Mouse (Mus musculus) liver, embryonic 14.5 days (tissue): ENCODE results near the gene Nkain1.

Experiments used
- CTCF ChIP-seq: IDR thresholded peaks from 2 replicates; pipeline ENCODE4 v1.5.1; 2016; ENCODE audit warnings: antibody characterized with exemption, low read depth, control low read depth
- EP300 ChIP-seq: IDR thresholded peaks from 2 replicates; pipeline ENCODE4 v1.6.1; 2016; ENCODE audit warnings: antibody characterized with exemption, low read depth

DNA sequence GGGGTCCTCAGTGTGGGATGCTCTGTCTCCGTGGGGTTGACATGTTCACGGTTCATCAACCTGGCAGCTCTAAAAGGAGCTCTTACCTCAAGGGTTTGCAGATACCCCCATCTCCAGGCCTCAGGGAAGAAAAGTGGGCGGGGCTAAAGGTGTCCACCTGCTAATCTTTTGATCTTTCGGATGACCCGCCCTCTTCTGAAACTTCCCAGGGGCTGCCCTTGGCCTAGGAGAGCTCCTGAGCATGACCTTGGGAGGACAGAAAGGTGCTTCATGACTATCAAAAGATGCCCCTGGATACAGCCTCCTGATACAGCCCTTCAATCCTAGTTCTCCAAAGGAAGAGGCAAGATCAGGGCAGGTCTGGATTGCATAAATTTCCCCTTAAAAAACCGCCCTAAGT is 3.1 kb upstream of the Nkain1 start:
- TF ChIP-seq CTCF (no peak), EP300 (no peak)
